27 mouse cellular contexts compared by ENCODE assay signal in the genomic region with DNA sequence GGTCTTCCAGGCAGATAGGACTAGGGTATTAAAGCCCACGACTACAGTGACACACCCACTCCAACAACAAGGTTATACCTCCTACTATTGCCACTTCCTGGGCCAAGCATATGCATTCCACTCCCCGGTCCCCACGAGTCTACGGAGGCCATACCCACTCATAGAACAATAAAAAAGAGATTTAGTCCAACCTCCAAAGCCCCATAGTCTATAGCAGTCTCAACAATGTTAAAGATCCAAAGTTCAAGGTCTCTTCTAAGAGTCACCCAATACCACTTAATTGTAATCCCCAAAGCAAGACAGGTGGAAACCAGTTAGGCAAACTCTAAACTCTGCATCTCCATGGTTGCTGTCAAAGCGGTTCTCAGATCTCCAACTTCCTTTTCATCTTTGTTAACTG. TPM values are rescaled to one million over a fixed set of nuclear protein-coding genes. Genes with fewer than 3 reads are reported as not detected.
DNase-seq lines count a peak whose midpoint lies in the region; ATAC-seq and TF ChIP-seq lines count a peak whose summit lies in the region.
"Had no signal": no experiment of that assay in that cellular context is flagged by ENCODE, and none has a peak within 500 bp of the region (broad histone marks: within the 10 kb centered on the region; RNA-seq: fewer than 3 reads in every experiment).

No protein-coding gene starts in this region.

- peaks cover 75% of the 10 kb centered on the region for H3K36me3 ChIP-seq in heart, embryonic 10.5 days
- H3K36me3 ChIP-seq in intestine, embryonic 14.5 days (ENCODE audit: control insufficient read depth, insufficient read depth, low read length) = peaks cover 83% of the 10 kb centered on the region
- H3K36me3 ChIP-seq in intestine, postnatal 0 days (ENCODE audit: control insufficient read depth, insufficient read depth) = peaks cover 20% of the 10 kb centered on the region

- H3K4me1 ChIP-seq in heart, embryonic 10.5 days = no peaks in the 10 kb centered on the region
- H3K4me1 ChIP-seq in intestine, embryonic 14.5 days (replicated peaks; ENCODE audit: control insufficient read depth, insufficient read depth, low read length) = no peaks in the 10 kb centered on the region
- no peaks in the 10 kb centered on the region for H3K4me1 ChIP-seq in intestine, postnatal 0 days (replicated peaks; ENCODE audit: control insufficient read depth, insufficient read depth, low read length)
- H3K4me1 ChIP-seq: embryonic facial prominence, embryonic 10.5 days; forebrain, embryonic 12.5 days; forebrain, embryonic 15.5 days; hindbrain, embryonic 12.5 days; hindbrain, embryonic 15.5 days had no signal

- H3K4me3 ChIP-seq in heart, embryonic 10.5 days = no peak overlapping the region
- no peak overlapping the region for H3K4me3 ChIP-seq in intestine, embryonic 14.5 days (ENCODE audit: low read depth, low read length)
- no peak overlapping the region for H3K4me3 ChIP-seq in intestine, postnatal 0 days (ENCODE audit: low read depth, low read length)
- H3K4me3 ChIP-seq: embryonic facial prominence, embryonic 10.5 days; embryonic facial prominence, embryonic 13.5 days; erythroblast, embryonic 14.5 days; forebrain, embryonic 12.5 days; forebrain, embryonic 15.5 days; heart, adult 2 months; hindbrain, embryonic 12.5 days; hindbrain, embryonic 15.5 days had no signal

- WGBS in heart, embryonic 10.5 days = 83% methylated on average over 5 of the region's 5 CpGs
- WGBS in intestine, embryonic 14.5 days = 76% methylated on average over 5 of the region's 5 CpGs
- WGBS in intestine, postnatal 0 days = 56% methylated on average over 5 of the region's 5 CpGs

- no peak overlapping the region for H3K4me2 ChIP-seq in intestine, embryonic 14.5 days (ENCODE audit: low read length)
- H3K4me2 ChIP-seq in intestine, postnatal 0 days (replicated peaks; ENCODE audit: low read depth) = no peak overlapping the region
- H3K4me2 ChIP-seq: embryonic facial prominence, embryonic 13.5 days; forebrain, embryonic 12.5 days; forebrain, embryonic 15.5 days; heart, embryonic 11.5 days; hindbrain, embryonic 12.5 days; hindbrain, embryonic 15.5 days had no signal

- TF ChIP-seq CTCF in intestine, postnatal 0 days (IDR thresholded peaks at IDR 0.05; ENCODE audit: low read depth) = no peak

- H3K27me3 ChIP-seq in heart, embryonic 10.5 days (ENCODE audit: insufficient read depth, poor library complexity, severe bottlenecking) = no peaks in the 10 kb centered on the region
- no peaks in the 10 kb centered on the region for H3K27me3 ChIP-seq in intestine, embryonic 14.5 days (replicated peaks; ENCODE audit: control insufficient read depth, insufficient read depth, low read length)
- no peaks in the 10 kb centered on the region for H3K27me3 ChIP-seq in intestine, postnatal 0 days (replicated peaks; ENCODE audit: control insufficient read depth, insufficient read depth, low read length)
- H3K27me3 ChIP-seq: CH12.LX; embryonic facial prominence, embryonic 13.5 days; forebrain, embryonic 12.5 days; forebrain, embryonic 15.5 days; hindbrain, embryonic 12.5 days; hindbrain, embryonic 15.5 days had no signal

- H3K27ac ChIP-seq in heart, embryonic 10.5 days = no peak overlapping the region
- no peak overlapping the region for H3K27ac ChIP-seq in intestine, embryonic 14.5 days (ENCODE audit: low read depth)
- no peak overlapping the region for H3K27ac ChIP-seq in intestine, postnatal 0 days (ENCODE audit: low read depth, low read length)
- H3K27ac ChIP-seq: embryonic facial prominence, embryonic 10.5 days; embryonic facial prominence, embryonic 13.5 days; forebrain, embryonic 12.5 days; forebrain, embryonic 15.5 days; heart, adult 2 months; hindbrain, embryonic 12.5 days; hindbrain, embryonic 15.5 days had no signal

- ATAC-seq in intestine, embryonic 14.5 days (replicated peaks; ENCODE audit: low FRiP score, low TSS enrichment, low read depth) = 0 out of 2 replicates have a peak, but pooled peaks have one; percentile 47
- 0 out of 2 replicates have a peak, but pooled peaks have one; percentile 19 for ATAC-seq in intestine, postnatal 0 days
- ATAC-seq in cerebellum, adult (ENCODE audit: insufficient number of reproducible peaks, low FRiP score, low TSS enrichment) = no peak
- ATAC-seq: forebrain, embryonic 15.5 days had no signal

- H3K9me3 ChIP-seq in heart, embryonic 10.5 days = no peaks in the 10 kb centered on the region
- H3K9me3 ChIP-seq in intestine, embryonic 14.5 days (ENCODE audit: control insufficient read depth, low read length) = no peaks in the 10 kb centered on the region
- H3K9me3 ChIP-seq in intestine, postnatal 0 days (ENCODE audit: control insufficient read depth) = no peaks in the 10 kb centered on the region
- H3K9me3 ChIP-seq: embryonic facial prominence, embryonic 10.5 days; embryonic facial prominence, embryonic 13.5 days; forebrain, embryonic 12.5 days; forebrain, embryonic 15.5 days; hindbrain, embryonic 12.5 days; hindbrain, embryonic 15.5 days had no signal

- H3K9ac ChIP-seq in intestine, embryonic 14.5 days (ENCODE audit: low read length) = no peak overlapping the region
- H3K9ac ChIP-seq in intestine, postnatal 0 days (ENCODE audit: low read depth, low read length) = no peak overlapping the region
- H3K9ac ChIP-seq: embryonic facial prominence, embryonic 13.5 days; forebrain, embryonic 12.5 days; forebrain, embryonic 15.5 days; hindbrain, embryonic 12.5 days; hindbrain, embryonic 15.5 days had no signal

- peak; percentile 43 for DNase-seq in heart, embryonic 10.5 days (ENCODE audit: low spot score)
- no peak for DNase-seq in heart, postnatal 4 days
- DNase-seq in intestine, embryonic 14.5 days (ENCODE audit: low spot score) = peak; percentile 16
- DNase-seq in adrenal gland, postnatal 25 days = no peak
- DNase-seq: adrenal gland, postnatal 10 days; B cell, adult 2 months; cerebellum, adult 11-12 months; cerebellum, adult 8-10 months; cerebellum, postnatal 10 days; cerebellum, postnatal 36 days; embryo, embryonic 11 days; gastrocnemius, postnatal 25 days; heart, adult 2 months; heart, postnatal 36 days; kidney, adult 11 months; kidney, adult 8-10 months had no signal

RNA-seq across cellular contexts. Expression of gene Efnb2, which starts 13.8 kb away (rescaled TPM):
- 15.9 and 24.4 TPM in 2 replicates for polyA plus RNA-seq in heart, embryonic 10.5 days (2016; fragmentation: Nextera tagmentation; extraction: Ambion mirVana)
- 10 to 100 TPM; 47.4 to 47.8 TPM for total RNA-seq in heart, postnatal 4 days (2021)
- polyA plus RNA-seq in intestine, embryonic 14.5 days (2014; fragmentation: Nextera tagmentation; extraction: Ambion mirVana) = 18.8 and 19.1 TPM in 2 replicates
- polyA plus RNA-seq in intestine, postnatal 0 days (2015; fragmentation: Nextera tagmentation; extraction: Ambion mirVana) = 6.7 and 7.6 TPM in 2 replicates
- total RNA-seq in adrenal gland, postnatal 25 days (2021) = 17.1 and 17.8 TPM in 2 replicates

RNA-seq across cellular contexts. Expression of gene Arglu1, which starts 15.5 kb away (rescaled TPM):
- polyA plus RNA-seq in heart, embryonic 10.5 days (2016; fragmentation: Nextera tagmentation; extraction: Ambion mirVana) = 93.7 and 112 TPM in 2 replicates
- 10 to 100 TPM; 52.9 to 59.7 TPM for total RNA-seq in heart, postnatal 4 days (2021)
- 134 and 135 TPM in 2 replicates for polyA plus RNA-seq in intestine, embryonic 14.5 days (2014; fragmentation: Nextera tagmentation; extraction: Ambion mirVana)
- polyA plus RNA-seq in intestine, postnatal 0 days (2015; fragmentation: Nextera tagmentation; extraction: Ambion mirVana) = 67.4 and 78.2 TPM in 2 replicates
- total RNA-seq in adrenal gland, postnatal 25 days (2021) = 96.4 and 106 TPM in 2 replicates

Comparison
In these comparisons a context has a peak if more than half of its experiments do, and no peak if none do; other contexts are left out.
1. DNase-seq: peak in heart, embryonic 10.5 days (single experiment) and intestine, embryonic 14.5 days (single experiment); none in heart, postnatal 4 days (single experiment) and adrenal gland, postnatal 25 days (single experiment).